Mouse (Mus musculus): ENCODE results near the gene Plin3. TPM values are rescaled to one million over a fixed set of nuclear protein-coding genes. Genes with fewer than 3 reads are reported as not detected.

The Plin3 gene
- total and polyA plus RNA-seq, 3 experiments = 6.6 to 13.1 TPM; not detected in 1

DNA sequence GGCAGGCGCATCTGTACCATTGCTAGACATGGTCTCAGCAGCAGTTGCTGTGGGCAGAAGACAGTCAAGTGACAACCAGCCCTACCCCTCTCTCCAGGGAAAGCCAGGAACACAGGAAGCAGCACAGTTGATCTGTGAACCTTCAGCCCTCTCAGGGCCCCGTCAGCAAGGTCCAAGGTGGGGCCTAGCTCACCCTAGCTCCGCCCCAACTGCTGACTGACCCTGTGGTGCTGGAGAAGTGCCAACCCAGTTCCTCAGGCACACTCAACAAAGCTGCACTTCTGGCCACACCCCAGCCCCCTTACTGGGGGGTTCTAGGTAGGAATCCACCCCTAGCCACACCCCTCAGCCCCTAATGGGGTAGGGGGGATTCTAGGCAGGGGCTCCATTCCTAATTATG, 4.8 kb downstream of the Plin3 start:
- 0 out of 4 replicates have a peak overlapping the region, but pooled peaks of 1 of the 2 experiments have one; percentile 11 for H3K4me3 ChIP-seq (ENCODE audit: control insufficient read depth in 1 of 2, insufficient read depth in 1 of 2, low read depth in 2 of 2, low read length in 2 of 2)
- peak overlapping the region; percentile 22 for H3K9ac ChIP-seq (ENCODE audit: control insufficient read depth, low read depth, low read length, poor library complexity, severe bottlenecking)
- peaks cover 0 to 23% of the 10 kb centered on the region in 2 experiments; a peak in 2 of 4 replicates for H3K36me3 ChIP-seq (ENCODE audit: control insufficient read depth in 1 of 2, insufficient read depth in 2 of 2, low read length in 2 of 2)
- H3K27ac ChIP-seq (ENCODE audit: control insufficient read depth, low read depth, low read length) = peak overlapping the region; percentile 75; the same call in 1 of the 2 replicates
- TF ChIP-seq SIN3A (IDR thresholded peaks at IDR 0.05; ENCODE audit: low read length) (no peak), BHLHE40 (IDR thresholded peaks at IDR 0.05; ENCODE audit: borderline replicate concordance, low read depth, low read length) (no peak), ZNF384 (IDR thresholded peaks at IDR 0.05; ENCODE audit: low read depth, low read length) (no peak), ZMIZ1 (IDR thresholded peaks at IDR 0.05; ENCODE audit: low read depth, low read length) (no peak), E2F4 (IDR thresholded peaks at IDR 0.05; ENCODE audit: borderline replicate concordance, low read depth, low read length) (no peak), UBTF (IDR thresholded peaks at IDR 0.05; ENCODE audit: borderline replicate concordance, insufficient read depth, low read depth, low read length) (no peak), USF1 (IDR thresholded peaks at IDR 0.05; ENCODE audit: low read depth, low read length) (no peak), ZKSCAN1 (IDR thresholded peaks at IDR 0.05; ENCODE audit: low read depth, low read length) (no peak), TCF12 (IDR thresholded peaks at IDR 0.05; ENCODE audit: low read depth, low read length) (no peak), MEF2A (IDR thresholded peaks at IDR 0.05; ENCODE audit: extremely low read depth, insufficient replicate concordance, low read depth, low read length, poor library complexity, severe bottlenecking) (no peak), ETS1 (IDR thresholded peaks at IDR 0.05; ENCODE audit: low read depth, low read length) (no peak), EP300 (IDR thresholded peaks at IDR 0.05; ENCODE audit: low read depth in 1 of 2, low read length in 2 of 2) (no peak), MAZ (IDR thresholded peaks at IDR 0.05; ENCODE audit: low read depth, low read length) (no peak), RCOR1 (IDR thresholded peaks at IDR 0.05; ENCODE audit: low read depth, low read length) (no peak), JUND (IDR thresholded peaks at IDR 0.05; ENCODE audit: low read depth, low read length) (no peak), TBP (IDR thresholded peaks at IDR 0.05; ENCODE audit: low read depth, low read length) (no peak)
- peaks cover 6 to 44% of the 10 kb centered on the region in 2 experiments; a peak in 3 of 4 replicates for H3K4me1 ChIP-seq (ENCODE audit: control insufficient read depth in 1 of 2, insufficient read depth in 2 of 2, low read length in 2 of 2)
- DNase-seq (ENCODE audit: low read depth, low spot score) = peak; percentile 57
- no peaks in the 10 kb centered on the region for H3K9me3 ChIP-seq (replicated peaks; ENCODE audit: insufficient read depth, low read length)
- H3K27me3 ChIP-seq (ENCODE audit: control insufficient read depth in 1 of 2, insufficient read depth in 2 of 2, low read length in 2 of 2) = no peaks in the 10 kb centered on the region
- no peaks in the 10 kb centered on the region; the same call in 1 of the 2 replicates for H3K79me2 ChIP-seq (ENCODE audit: control insufficient read depth, insufficient read depth, low read length, poor library complexity)

- no peak overlapping the region for H3K27ac ChIP-seq (ENCODE audit: control insufficient read depth, low read depth, low read length)
- H3K27me3 ChIP-seq (ENCODE audit: control insufficient read depth in 1 of 2, insufficient read depth in 2 of 2, low read length in 2 of 2) = no peaks in the 10 kb centered on the region
- peaks cover 0 to 20% of the 10 kb centered on the region in 2 experiments; a peak in 2 of 4 replicates for H3K36me3 ChIP-seq (ENCODE audit: control insufficient read depth in 1 of 2, insufficient read depth in 2 of 2, low read length in 2 of 2)
- no peak overlapping the region for H3K4me3 ChIP-seq (ENCODE audit: control insufficient read depth in 1 of 2, insufficient read depth in 1 of 2, low read depth in 2 of 2, low read length in 2 of 2)
- H3K4me1 ChIP-seq (ENCODE audit: control insufficient read depth in 1 of 2, insufficient read depth in 2 of 2, low read length in 2 of 2) = peaks cover 4 to 40% of the 10 kb centered on the region in 2 experiments; a peak in 3 of 4 replicates
- DNase-seq (ENCODE audit: low read depth, low spot score) = no peak
- TF ChIP-seq EP300 (IDR thresholded peaks at IDR 0.05; ENCODE audit: low read depth in 1 of 2, low read length in 2 of 2) (no peak), ETS1 (IDR thresholded peaks at IDR 0.05; ENCODE audit: low read depth, low read length) (no peak), CTCF (IDR thresholded peaks at IDR 0.05 in 2 of 3, conservative IDR thresholded peaks at IDR 0.05 in 1 of 3; ENCODE audit: control insufficient read depth in 1 of 3, insufficient read depth in 1 of 3, low read depth in 2 of 3, low read length in 3 of 3, poor library complexity in 1 of 3, severe bottlenecking in 1 of 3) (no peak), HCFC1 (IDR thresholded peaks at IDR 0.05; ENCODE audit: low read depth, low read length) (no peak), POLR2AphosphoS5 (IDR thresholded peaks at IDR 0.05; ENCODE audit: borderline replicate concordance, low read depth, low read length) (no peak), JUND (IDR thresholded peaks at IDR 0.05; ENCODE audit: low read depth, low read length) (no peak), ZC3H11A (IDR thresholded peaks at IDR 0.05; ENCODE audit: low read depth, low read length) (no peak), CHD2 (IDR thresholded peaks at IDR 0.05; ENCODE audit: low read length) (no peak), E2F4 (IDR thresholded peaks at IDR 0.05; ENCODE audit: borderline replicate concordance, low read depth, low read length) (no peak), SMC3 (IDR thresholded peaks at IDR 0.05; ENCODE audit: low read depth, low read length) (no peak), TCF12 (IDR thresholded peaks at IDR 0.05; ENCODE audit: low read depth, low read length) (no peak), RCOR1 (IDR thresholded peaks at IDR 0.05; ENCODE audit: low read depth, low read length) (no peak), GABPA (IDR thresholded peaks at IDR 0.05; ENCODE audit: low read depth, low read length) (no peak)
- no peaks in the 10 kb centered on the region; the same call in 1 of the 2 replicates for H3K79me2 ChIP-seq (ENCODE audit: control insufficient read depth, insufficient read depth, low read length, poor library complexity)
- H3K9ac ChIP-seq (ENCODE audit: control insufficient read depth, low read depth, low read length, poor library complexity, severe bottlenecking) = no peak overlapping the region
- no peaks in the 10 kb centered on the region for H3K9me3 ChIP-seq (replicated peaks; ENCODE audit: insufficient read depth, low read length)
Measured at GRCm38 (mm10) chr17:56285995-56286394, 6.7 kb downstream of the Plin3 start.

Measured in MEL (cell line).